Mouse (Mus musculus): ENCODE results near the gene Rem2.

- TF ChIP-seq EP300 (IDR thresholded peaks at IDR 0.05; ENCODE audit: insufficient read depth, low read depth, low read length) (no peak), CTCF (IDR thresholded peaks at IDR 0.05; ENCODE audit: low read depth, low read length) (no peak)
Observed at GRCm38 (mm10) chr14:54501365-54501764, 25.5 kb downstream of the Rem2 start.
